Mouse (Mus musculus): ENCODE results near the gene Ndufs3.

Ndufs3 gene

DNA sequence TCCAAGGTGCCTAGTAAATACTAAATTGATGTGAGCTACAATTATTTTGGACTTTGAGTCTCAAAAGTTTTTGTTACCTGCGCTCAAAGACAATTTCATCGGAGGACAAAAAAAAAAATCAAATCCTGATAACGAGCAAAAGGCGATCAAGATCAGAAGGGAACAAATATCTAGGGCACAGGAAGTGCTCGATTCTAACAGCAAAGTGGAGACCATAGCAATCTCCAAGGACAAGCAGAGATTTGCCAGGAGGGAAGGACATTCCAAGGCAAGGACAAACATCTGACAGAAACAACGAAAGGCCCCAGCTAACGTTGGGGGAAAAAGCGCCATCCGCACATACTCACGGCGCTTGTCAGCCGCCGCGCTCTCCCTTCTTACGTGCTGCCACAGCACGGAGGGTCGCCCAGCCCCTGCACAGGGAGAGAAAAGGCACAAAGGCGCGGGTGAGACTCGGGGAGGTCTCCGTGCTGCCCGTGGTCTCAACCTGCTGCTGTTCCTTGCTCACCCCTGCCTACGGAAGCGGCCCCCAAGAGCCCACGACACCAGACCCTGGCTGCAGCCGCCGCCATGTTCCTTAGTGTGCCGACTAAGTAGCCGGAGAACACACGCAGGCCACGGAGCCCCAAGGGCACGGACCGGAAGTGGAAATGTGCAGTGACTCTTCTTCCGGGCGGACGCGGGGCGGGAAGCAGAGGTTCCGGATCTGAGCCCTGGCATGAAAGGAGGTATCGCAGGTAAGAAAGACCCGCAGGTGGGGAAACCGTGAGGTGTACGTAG, at the start of gene Ndufs3, which contains the start of gene Kbtbd4:
TSS of gene Ndufs3 (minus strand) at position 752 of the 780 bp plus-strand sequence.
TSS of gene Kbtbd4 (plus strand) at position 665 of the 780 bp plus-strand sequence.
- in situ Hi-C loops (cut with MboI, MseI): no loop called here

DNA sequence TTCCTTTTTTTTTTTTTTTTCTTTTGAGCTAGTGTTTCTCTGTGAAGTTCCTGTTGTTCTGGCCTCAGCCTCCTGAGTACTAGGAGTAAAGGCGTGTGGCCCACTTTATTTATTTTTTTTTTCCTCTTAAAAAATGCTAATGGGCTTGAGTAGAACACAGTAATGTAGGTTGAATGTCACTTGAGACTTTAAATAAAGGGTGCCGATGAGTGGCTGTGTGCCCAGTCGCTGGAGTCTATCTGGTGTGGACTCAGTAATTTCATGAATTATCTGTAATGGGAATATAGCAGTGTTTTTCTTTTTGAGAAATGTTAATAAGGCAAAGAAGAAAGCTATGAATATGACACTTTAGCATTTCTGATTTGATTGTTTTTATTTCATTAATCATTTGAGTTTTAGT, 48.8 kb upstream of the Ndufs3 start:
- in situ Hi-C loops (cut with MboI, MseI): no loop called here

DNA sequence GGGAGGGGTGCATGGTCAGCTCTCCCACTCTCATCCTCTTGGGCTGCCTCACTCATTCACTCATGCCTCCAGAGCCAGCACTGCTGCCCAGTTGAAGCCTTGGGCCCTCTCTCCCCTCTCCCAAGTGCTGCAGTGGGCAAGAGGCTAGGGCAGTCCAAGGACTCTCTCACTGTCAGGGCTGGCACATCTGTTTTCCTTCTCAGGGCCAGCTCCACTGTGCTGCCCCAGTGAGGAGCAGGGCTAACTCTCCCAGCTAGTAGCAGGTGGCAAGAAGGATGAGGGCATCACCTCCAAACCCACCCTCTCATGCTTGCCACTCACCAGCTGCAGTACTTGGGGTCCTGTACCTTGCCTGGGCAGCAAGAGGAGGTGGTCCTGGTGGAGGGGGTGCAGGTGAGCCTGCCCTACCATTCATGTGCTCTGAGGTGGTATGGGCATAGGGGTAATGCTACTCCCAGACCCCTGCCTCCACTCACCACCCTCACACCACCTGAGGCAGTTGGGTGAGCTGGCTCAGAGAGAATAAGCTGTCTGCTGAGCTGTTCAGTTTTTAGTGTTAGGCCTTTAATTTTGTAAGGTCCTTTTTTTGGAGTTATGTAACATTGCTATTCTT, 46.1 kb upstream of the Ndufs3 start:
- in situ Hi-C loops (cut with MboI, MseI): no loop called here

DNA sequence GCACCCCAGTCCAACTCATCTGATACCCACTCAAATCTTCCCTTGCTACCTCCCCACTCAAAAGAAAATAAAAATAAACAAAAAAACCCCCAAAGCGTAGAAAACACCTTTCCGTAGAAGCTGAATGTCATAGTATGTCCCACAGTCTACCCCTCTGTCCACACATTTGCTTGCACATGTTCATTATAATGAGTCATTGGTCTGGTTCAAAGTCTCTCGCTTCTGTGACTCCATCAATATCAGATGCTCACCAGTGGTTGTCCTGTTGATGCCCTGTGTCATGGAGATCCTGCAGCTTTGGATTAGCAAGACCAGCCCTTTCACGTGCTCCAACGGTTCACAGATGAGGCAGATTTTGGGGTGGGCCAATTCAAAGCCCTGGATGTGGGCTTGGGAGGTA, 45.5 kb upstream of the Ndufs3 start:
- in situ Hi-C loops (cut with MboI, MseI): no loop called here

DNA sequence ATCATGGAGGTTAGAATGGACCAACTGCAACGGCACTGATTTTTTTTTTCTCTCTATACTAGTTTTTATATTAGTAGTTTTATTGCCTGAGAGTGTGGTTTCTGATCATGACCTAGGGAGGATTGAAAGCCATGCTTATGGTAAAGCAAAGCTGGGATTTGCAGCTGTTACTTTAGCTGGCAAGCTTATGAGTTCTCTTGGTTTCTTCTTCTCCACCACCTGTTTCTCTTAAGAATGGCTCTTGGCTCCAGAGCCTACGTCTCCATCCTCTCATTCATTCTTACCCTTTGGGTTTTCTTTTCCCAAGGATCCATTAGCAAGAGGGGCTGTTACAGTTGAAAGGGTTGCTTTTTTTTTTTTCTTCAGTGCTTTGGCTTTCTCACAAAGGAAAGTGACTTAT, 37.1 kb upstream of the Ndufs3 start:
- in situ Hi-C loops (cut with MboI, MseI): loop anchor here (5.0 to 25.0 kb wide), 2 partner anchors 36 to 1021 kb away; no protein-coding TSS in a partner anchor

DNA sequence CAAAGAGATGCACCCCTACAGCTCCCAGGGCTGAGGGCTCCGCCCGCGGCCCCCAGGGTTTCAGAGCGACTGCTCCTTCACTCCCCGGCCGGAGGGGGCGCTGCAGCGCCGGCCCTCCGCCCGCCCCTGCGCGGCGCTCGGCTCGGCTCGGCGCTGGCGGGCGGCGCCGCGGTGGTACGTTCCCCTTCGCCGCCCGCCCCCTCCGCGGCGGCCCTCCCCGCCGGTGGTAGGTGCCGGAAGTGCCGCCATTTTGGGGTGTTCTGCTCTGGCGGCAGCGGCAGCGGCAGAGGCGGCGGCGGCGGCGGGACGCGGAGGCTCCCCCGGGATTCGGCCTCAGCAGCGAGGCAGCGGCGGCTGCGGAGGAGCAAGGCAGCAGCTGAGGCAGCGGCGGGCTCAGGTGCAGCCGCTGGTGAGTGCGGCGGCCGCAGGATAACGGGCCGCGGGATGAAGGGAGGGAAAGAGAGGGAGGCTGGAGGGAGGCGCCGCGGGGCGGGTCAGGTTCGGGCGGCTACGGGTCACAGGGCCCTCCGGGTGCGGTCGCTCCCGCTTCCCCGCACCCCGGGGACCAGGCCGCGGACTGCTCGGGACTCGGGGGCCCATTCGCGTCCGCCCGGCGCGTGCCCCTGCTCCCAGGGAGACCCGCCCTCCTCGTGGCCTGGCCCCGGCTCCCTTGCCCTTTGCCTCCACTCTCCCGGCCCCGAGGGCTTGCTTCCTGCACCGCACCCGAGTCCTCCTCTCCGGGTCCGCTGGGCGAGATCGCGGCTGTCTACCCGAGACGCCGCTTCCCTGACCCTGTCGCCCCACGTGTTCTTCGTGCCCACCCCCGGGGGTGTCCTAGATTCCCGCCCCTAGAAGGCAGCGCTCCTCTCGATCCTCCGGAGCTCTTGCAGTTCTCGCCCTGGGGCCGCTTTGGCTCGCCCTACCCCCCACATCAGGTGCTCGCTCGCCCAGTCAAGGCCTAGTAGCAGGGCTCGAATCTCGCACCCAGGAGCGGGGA, 35.9 kb upstream of the Ndufs3 start, which contains the start of gene Celf1:
TSS of gene Celf1 (plus strand) at position 150 of the 997 bp plus-strand sequence.
- in situ Hi-C loops (cut with MboI, MseI): loop anchor here (5.0 to 25.0 kb wide), 2 partner anchors 37 to 1022 kb away; no protein-coding TSS in a partner anchor

- in situ Hi-C loops (cut with MboI, MseI): loop anchor here (5.0 to 25.0 kb wide), 2 partner anchors 38 to 1023 kb away; no protein-coding TSS in a partner anchor
Measured at GRCm38 (mm10) chr2:90939750-90940149, 35.1 kb upstream of the Ndufs3 start.

GRCm38 (mm10) chr2:90938362-90938761, 33.7 kb upstream of the Ndufs3 start:
- in situ Hi-C loops (cut with MboI, MseI): loop anchor here (25.0 kb wide), 1 partner anchor 1024 kb away; no protein-coding TSS in a partner anchor

GRCm38 (mm10) chr2:90932273-90932672, 27.6 kb upstream of the Ndufs3 start:
- in situ Hi-C loops (cut with MboI, MseI): loop anchor here (25.0 kb wide), 1 partner anchor 1030 kb away; no protein-coding TSS in a partner anchor

- in situ Hi-C loops (cut with MboI, MseI): loop anchor here (25.0 kb wide), 1 partner anchor 1030 kb away; no protein-coding TSS in a partner anchor
Measured at GRCm38 (mm10) chr2:90931829-90932228, 27.2 kb upstream of the Ndufs3 start.

DNA sequence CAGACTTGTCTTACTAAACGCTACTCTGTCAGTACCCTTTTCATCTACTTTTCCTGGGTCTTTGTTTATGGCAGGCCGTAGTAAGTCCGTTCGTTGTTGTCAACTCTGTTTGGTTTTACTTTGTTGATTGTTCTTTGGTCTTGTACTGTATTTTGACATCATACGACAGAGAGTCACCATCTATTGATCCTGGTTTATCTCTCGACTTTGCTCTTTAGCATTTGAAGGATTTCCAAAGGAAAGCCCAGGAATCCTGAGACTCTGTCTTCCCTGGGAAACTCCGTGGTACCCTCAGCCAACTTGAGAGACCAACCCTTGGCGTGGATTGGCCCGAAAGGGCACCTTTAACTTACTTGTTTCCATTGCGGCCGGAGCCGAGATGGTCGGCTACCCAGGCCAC, 23.9 kb upstream of the Ndufs3 start:
- in situ Hi-C loops (cut with MboI, MseI): loop anchor here (25.0 kb wide), 1 partner anchor 1034 kb away; no protein-coding TSS in a partner anchor

DNA sequence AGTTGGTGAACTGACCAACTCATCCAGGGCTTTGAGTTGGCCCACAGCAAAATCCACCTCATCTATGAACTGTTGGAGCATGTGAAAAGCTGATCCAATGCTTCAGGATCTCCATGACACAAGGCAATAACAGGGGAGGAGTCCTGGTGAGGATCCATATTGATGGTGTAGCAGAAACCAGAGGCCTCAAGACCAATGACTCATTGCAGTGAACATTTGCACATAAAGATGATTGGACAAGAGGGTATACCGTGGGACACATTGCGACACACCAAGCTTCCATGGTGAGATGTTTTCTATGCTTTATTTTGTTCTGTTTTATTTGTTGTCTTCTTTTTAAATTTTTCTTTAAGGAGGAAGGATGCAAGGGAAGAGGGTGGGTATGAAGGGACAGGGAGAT, 18.0 kb upstream of the Ndufs3 start:
- in situ Hi-C loops (cut with MboI, MseI): no loop called here

DNA sequence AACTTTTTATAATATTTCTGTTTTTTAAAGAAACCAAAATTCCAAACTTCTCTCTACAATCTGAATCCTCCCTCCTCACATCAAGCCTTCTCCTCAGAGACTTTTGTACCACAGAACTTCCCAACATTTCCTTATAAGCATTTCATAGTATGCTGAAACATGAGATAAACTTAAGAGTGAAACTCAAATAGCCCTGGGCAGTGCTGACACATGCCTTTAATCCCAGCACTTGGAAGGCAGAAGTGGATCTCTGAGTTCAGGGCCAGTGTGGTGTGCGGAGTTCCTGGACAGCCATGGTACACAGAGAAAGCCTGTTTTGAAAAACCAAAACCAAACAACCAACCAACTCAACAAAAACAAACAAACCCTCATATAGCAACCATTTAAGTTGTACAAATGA, 16.6 kb upstream of the Ndufs3 start:
- in situ Hi-C loops (cut with MboI, MseI): no loop called here

DNA sequence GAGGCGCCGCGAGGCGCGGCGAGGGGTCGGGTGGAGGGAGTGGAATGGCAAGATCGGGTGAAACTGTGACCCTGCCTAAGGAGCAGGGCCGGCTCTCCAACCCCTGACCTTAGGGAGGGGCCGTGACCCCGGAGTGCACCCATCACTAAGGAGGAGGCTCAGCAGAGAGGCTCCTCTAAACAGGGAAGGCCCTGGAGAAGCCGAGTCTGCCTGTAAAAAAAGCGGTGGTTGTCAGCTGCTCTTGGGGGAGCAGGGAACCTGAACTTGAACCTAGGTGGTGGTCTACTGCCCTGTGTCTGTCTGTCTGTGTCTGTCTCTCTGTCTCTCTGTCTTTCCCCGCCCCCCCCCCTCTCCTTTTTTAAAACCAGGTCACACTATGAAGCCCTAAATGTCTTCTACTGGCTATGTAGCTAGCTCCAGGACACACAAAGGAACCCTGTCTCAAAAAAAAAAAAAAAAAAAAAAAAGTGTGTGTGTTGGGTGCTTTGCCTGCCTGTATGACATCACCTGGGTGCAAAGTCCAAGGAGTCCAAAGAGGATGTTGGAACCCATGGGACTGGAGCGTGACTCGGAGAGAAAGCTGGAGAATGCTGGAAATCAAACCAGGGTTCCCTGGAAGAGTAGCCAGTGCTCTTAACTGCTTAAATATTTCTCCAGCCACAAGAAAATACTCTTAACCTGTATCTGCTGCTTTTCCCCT, 13.5 kb upstream of the Ndufs3 start:
- in situ Hi-C loops (cut with MboI, MseI): no loop called here

- in situ Hi-C loops (cut with MboI, MseI): no loop called here
Measured at GRCm38 (mm10) chr2:90917233-90917998, 12.8 kb upstream of the Ndufs3 start.

- in situ Hi-C loops (cut with MboI, MseI): no loop called here
Measured at GRCm38 (mm10) chr2:90916560-90917232, 12.1 kb upstream of the Ndufs3 start.

- in situ Hi-C loops (cut with MboI, MseI): no loop called here
Measured at GRCm38 (mm10) chr2:90915516-90915915, 10.9 kb upstream of the Ndufs3 start.

- in situ Hi-C loops (cut with MboI, MseI): no loop called here
Measured at GRCm38 (mm10) chr2:90913671-90914070, 9.0 kb upstream of the Ndufs3 start.

DNA sequence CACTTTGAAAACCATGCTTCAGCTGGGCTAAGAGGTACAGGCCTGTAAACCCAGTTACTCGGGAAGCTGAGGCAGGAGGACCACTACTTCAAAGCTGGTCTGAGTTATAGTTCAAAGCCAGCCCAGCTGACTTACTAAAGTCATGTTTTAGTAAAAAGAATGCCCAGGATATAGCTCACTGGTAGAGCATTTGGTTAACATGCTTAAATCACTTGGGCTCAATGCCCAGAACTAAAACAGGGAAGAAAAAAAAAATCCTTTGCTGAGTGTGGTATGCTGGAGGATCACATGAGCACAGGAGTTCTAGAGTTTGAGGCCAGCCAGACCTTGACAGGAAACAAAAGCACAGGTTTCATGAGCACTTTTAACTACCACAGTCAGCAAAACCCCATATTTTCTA, 7.0 kb upstream of the Ndufs3 start:
- in situ Hi-C loops (cut with MboI, MseI): no loop called here
